Mouse (Mus musculus): ENCODE results near the gene Hsd11b2. TPM values are rescaled to one million over a fixed set of nuclear protein-coding genes. Genes with fewer than 3 reads are reported as not detected.

Hsd11b2 gene
- polyA plus RNA-seq, 1 experiment = 0.90 TPM

GRCm38 (mm10) chr8:105506977-105507376 lies 11.6 kb upstream of the Hsd11b2 start:
- 70% methylated on average over 6 of the region's 6 CpGs for WGBS
- H3K4me1 ChIP-seq (replicated peaks; ENCODE audit: control insufficient read depth, insufficient read depth, low read length) = no peaks in the 10 kb centered on the region
- DNase-seq = no peak
- H3K27me3 ChIP-seq (ENCODE audit: control insufficient read depth, insufficient read depth, low read length) = no peaks in the 10 kb centered on the region
- no peaks in the 10 kb centered on the region for H3K36me3 ChIP-seq (ENCODE audit: control insufficient read depth, insufficient read depth, low read length)
- TF ChIP-seq CTCF (IDR thresholded peaks at IDR 0.05; ENCODE audit: borderline replicate concordance, control insufficient read depth, extremely low read depth, insufficient read depth, low read length, poor library complexity) = no peak
- TF ChIP-seq POLR2A (IDR thresholded peaks at IDR 0.05; ENCODE audit: control insufficient read depth, extremely low read depth, insufficient read depth, low read length, poor library complexity) = no peak
- H3K4me3 ChIP-seq (ENCODE audit: control insufficient read depth, insufficient read depth, low read length) = no peak overlapping the region
- H3K27ac ChIP-seq (ENCODE audit: control insufficient read depth, insufficient read depth, low read length) = no peak overlapping the region

GRCm38 (mm10) chr8:105508758-105509157 lies 9.8 kb upstream of the Hsd11b2 start:
- Histone ChIP-seq H3K27me3 (ENCODE audit: control insufficient read depth, insufficient read depth, low read length) (no peaks in the 10 kb centered on the region), H3K27ac (ENCODE audit: control insufficient read depth, insufficient read depth, low read length) (no peak overlapping the region), H3K4me3 (ENCODE audit: control insufficient read depth, insufficient read depth, low read length) (no peak overlapping the region), H3K36me3 (ENCODE audit: control insufficient read depth, insufficient read depth, low read length) (no peaks in the 10 kb centered on the region), H3K4me1 (replicated peaks; ENCODE audit: control insufficient read depth, insufficient read depth, low read length) (no peaks in the 10 kb centered on the region)
- no peak for DNase-seq
- 95% methylated on average over 1 of the region's 2 CpGs for WGBS
- no peak for TF ChIP-seq POLR2A (IDR thresholded peaks at IDR 0.05; ENCODE audit: control insufficient read depth, extremely low read depth, insufficient read depth, low read length, poor library complexity)
- TF ChIP-seq CTCF (IDR thresholded peaks at IDR 0.05; ENCODE audit: borderline replicate concordance, control insufficient read depth, extremely low read depth, insufficient read depth, low read length, poor library complexity) = no peak

GRCm38 (mm10) chr8:105509997-105510735 lies 8.4 kb upstream of the Hsd11b2 start:
- no peak for TF ChIP-seq CTCF (IDR thresholded peaks at IDR 0.05; ENCODE audit: borderline replicate concordance, control insufficient read depth, extremely low read depth, insufficient read depth, low read length, poor library complexity)
- no peak for TF ChIP-seq POLR2A (IDR thresholded peaks at IDR 0.05; ENCODE audit: control insufficient read depth, extremely low read depth, insufficient read depth, low read length, poor library complexity)
- Histone ChIP-seq H3K4me3 (ENCODE audit: control insufficient read depth, insufficient read depth, low read length) (no peak overlapping the region), H3K4me1 (replicated peaks; ENCODE audit: control insufficient read depth, insufficient read depth, low read length) (no peaks in the 10 kb centered on the region), H3K27me3 (ENCODE audit: control insufficient read depth, insufficient read depth, low read length) (no peaks in the 10 kb centered on the region), H3K36me3 (ENCODE audit: control insufficient read depth, insufficient read depth, low read length) (no peaks in the 10 kb centered on the region), H3K27ac (ENCODE audit: control insufficient read depth, insufficient read depth, low read length) (no peak overlapping the region)
- no peak for DNase-seq
- WGBS = 59% methylated on average over 12 of the region's 12 CpGs

GRCm38 (mm10) chr8:105514194-105514593 lies 4.4 kb upstream of the Hsd11b2 start:
- TF ChIP-seq CTCF (IDR thresholded peaks at IDR 0.05; ENCODE audit: borderline replicate concordance, control insufficient read depth, extremely low read depth, insufficient read depth, low read length, poor library complexity) = no peak
- TF ChIP-seq POLR2A (IDR thresholded peaks at IDR 0.05; ENCODE audit: control insufficient read depth, extremely low read depth, insufficient read depth, low read length, poor library complexity) = no peak
- H3K27me3 ChIP-seq (ENCODE audit: control insufficient read depth, insufficient read depth, low read length) = peaks cover 3% of the 10 kb centered on the region; the same call in 1 of the 2 replicates
- H3K27ac ChIP-seq (ENCODE audit: control insufficient read depth, insufficient read depth, low read length) = no peak overlapping the region
- no peak for DNase-seq
- H3K36me3 ChIP-seq (ENCODE audit: control insufficient read depth, insufficient read depth, low read length) = no peaks in the 10 kb centered on the region
- H3K4me3 ChIP-seq (ENCODE audit: control insufficient read depth, insufficient read depth, low read length) = no peak overlapping the region
- H3K4me1 ChIP-seq (replicated peaks; ENCODE audit: control insufficient read depth, insufficient read depth, low read length) = peaks cover 10% of the 10 kb centered on the region; the same call in 1 of the 2 replicates
- WGBS = 97% methylated on average over 6 of the region's 6 CpGs

- H3K27me3 ChIP-seq (ENCODE audit: control insufficient read depth, insufficient read depth, low read length) = peaks cover 3% of the 10 kb centered on the region; the same call in 1 of the 2 replicates
These were observed 3.9 kb upstream of the Hsd11b2 start for GRCm38 (mm10) chr8:105514656-105515055.

GRCm38 (mm10) chr8:105516018-105516645 lies 2.4 kb upstream of the Hsd11b2 start:
- 20% methylated on average over 12 of the region's 12 CpGs for WGBS
- peak; percentile 74 for DNase-seq
- peaks cover 10% of the 10 kb centered on the region; the same call in 1 of the 2 replicates for H3K4me1 ChIP-seq (replicated peaks; ENCODE audit: control insufficient read depth, insufficient read depth, low read length)
- TF ChIP-seq POLR2A (IDR thresholded peaks at IDR 0.05; ENCODE audit: control insufficient read depth, extremely low read depth, insufficient read depth, low read length, poor library complexity) (no peak), CTCF (IDR thresholded peaks at IDR 0.05; ENCODE audit: borderline replicate concordance, control insufficient read depth, extremely low read depth, insufficient read depth, low read length, poor library complexity) (peak; percentile 71; the same call in 1 of the 2 replicates)
- H3K4me3 ChIP-seq (ENCODE audit: control insufficient read depth, insufficient read depth, low read length) = no peak overlapping the region
- H3K27ac ChIP-seq (ENCODE audit: control insufficient read depth, insufficient read depth, low read length) = no peak overlapping the region
- peaks cover 3% of the 10 kb centered on the region; the same call in 1 of the 2 replicates for H3K27me3 ChIP-seq (ENCODE audit: control insufficient read depth, insufficient read depth, low read length)
- no peaks in the 10 kb centered on the region for H3K36me3 ChIP-seq (ENCODE audit: control insufficient read depth, insufficient read depth, low read length)

More at GRCm38 (mm10) chr8:105514656-105515055, 3.9 kb upstream of the Hsd11b2 start:
- TF ChIP-seq CTCF (IDR thresholded peaks at IDR 0.05; ENCODE audit: borderline replicate concordance, control insufficient read depth, extremely low read depth, insufficient read depth, low read length, poor library complexity) = no peak
- TF ChIP-seq POLR2A (IDR thresholded peaks at IDR 0.05; ENCODE audit: control insufficient read depth, extremely low read depth, insufficient read depth, low read length, poor library complexity) = no peak
- Histone ChIP-seq H3K27ac (ENCODE audit: control insufficient read depth, insufficient read depth, low read length) (no peak overlapping the region), H3K4me1 (replicated peaks; ENCODE audit: control insufficient read depth, insufficient read depth, low read length) (peaks cover 10% of the 10 kb centered on the region; the same call in 1 of the 2 replicates), H3K36me3 (ENCODE audit: control insufficient read depth, insufficient read depth, low read length) (no peaks in the 10 kb centered on the region), H3K4me3 (ENCODE audit: control insufficient read depth, insufficient read depth, low read length) (no peak overlapping the region)
- 94% methylated on average over 5 of the region's 5 CpGs for WGBS
- DNase-seq = no peak

Measured in thymus, adult 2 months (tissue).